8 mouse cellular contexts compared by ENCODE assay signal in the genomic region with DNA sequence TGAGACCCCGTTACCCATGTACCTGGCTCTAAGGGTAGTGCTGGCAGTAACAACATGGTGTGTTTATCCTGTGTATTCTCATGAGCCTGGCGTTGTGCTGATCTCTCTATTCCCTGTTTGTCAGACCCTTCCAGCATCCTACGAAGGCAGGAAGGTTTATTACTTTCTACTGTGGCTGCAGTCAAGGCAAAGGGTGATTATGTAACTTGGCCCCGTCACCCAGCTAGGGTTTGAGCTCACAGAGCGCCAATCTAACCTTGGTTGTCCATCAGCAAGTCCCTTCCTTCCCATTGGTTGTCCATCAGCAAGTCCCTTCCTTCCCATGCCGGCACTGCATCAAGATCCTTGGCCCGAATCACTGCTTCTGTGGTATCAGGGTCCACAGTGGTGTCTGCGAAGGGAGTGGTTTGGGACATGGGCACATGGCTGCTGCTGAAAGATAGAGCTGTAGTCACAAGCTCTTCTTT.
DNase-seq lines count a peak whose midpoint lies in the region; ATAC-seq lines count a peak whose summit lies in the region.

No protein-coding gene starts in this region.

- H3K9ac ChIP-seq in intestine, embryonic 16.5 days (ENCODE audit: low read depth, low read length) = peak overlapping the region; percentile 2; the same call in 1 of the 2 replicates

- H3K4me3 ChIP-seq in intestine, embryonic 16.5 days (ENCODE audit: low read length) = no peak overlapping the region

- no peaks in the 10 kb centered on the region for H3K36me3 ChIP-seq in intestine, embryonic 16.5 days (ENCODE audit: control insufficient read depth, insufficient read depth, low read length)

- no peak overlapping the region for H3K4me2 ChIP-seq in intestine, embryonic 16.5 days (ENCODE audit: low read depth, low read length)

- H3K27me3 ChIP-seq in intestine, embryonic 16.5 days (replicated peaks; ENCODE audit: control insufficient read depth, insufficient read depth, low read length) = no peaks in the 10 kb centered on the region

- H3K9me3 ChIP-seq in intestine, embryonic 16.5 days (ENCODE audit: control insufficient read depth, low read length) = no peaks in the 10 kb centered on the region

- peak; percentile 92 for DNase-seq in heart, adult 11 months
- no peak for DNase-seq in heart, postnatal 4 days
- DNase-seq in 3134 (ENCODE audit: extremely low read depth, insufficient read length, low spot score) = peak; percentile 62
- peak; percentile 84 to 93 for DNase-seq in cerebellum, postnatal 14 days
- DNase-seq in right cerebral cortex, adult 2 months (ENCODE audit: low spot score in 2 of 2) = no peak
- no peak for DNase-seq in kidney, postnatal 4 days
- DNase-seq in frontal cortex, postnatal 25 days (ENCODE audit: low spot score in 2 of 2) = no peak

- peak overlapping the region; percentile 77 for H3K27ac ChIP-seq in intestine, embryonic 16.5 days (ENCODE audit: low read length)

- 0 out of 2 replicates have a peak, but pooled peaks cover 5% of the 10 kb centered on the region for H3K4me1 ChIP-seq in intestine, embryonic 16.5 days (ENCODE audit: control insufficient read depth, insufficient read depth, low read length)

- WGBS in intestine, embryonic 16.5 days = 70% methylated on average over 8 of the region's 8 CpGs

- ATAC-seq in intestine, embryonic 16.5 days = no peak

Comparison
In these comparisons a context has a peak if more than half of its experiments do, and no peak if none do; other contexts are left out.
1. DNase-seq: peak in heart, adult 11 months (single experiment), 3134 (single experiment) and cerebellum, postnatal 14 days (2 of 2); none in heart, postnatal 4 days (single experiment), right cerebral cortex, adult 2 months (0 of 2), kidney, postnatal 4 days (0 of 2) and frontal cortex, postnatal 25 days (0 of 2).